Mouse (Mus musculus) ES-E14 (cell line): ENCODE results near the gene Fgd2.

Source experiments
- CHD2 ChIP-seq: IDR thresholded peaks from 2 replicates; pipeline ENCODE4 v1.6.1; 2014; ENCODE audit warnings: mild to moderate bottlenecking, low read depth, low read length, inconsistent platforms
- HCFC1 ChIP-seq: IDR thresholded peaks from 2 replicates; pipeline ENCODE4 v1.6.1; 2012; ENCODE audit warnings: low read length, inconsistent platforms, borderline replicate concordance; ENCODE audit not compliant: insufficient read depth
- ZC3H11A ChIP-seq: IDR thresholded peaks from 2 replicates; pipeline ENCODE4 v1.6.1; 2012; ENCODE audit warnings: low read depth, mild to moderate bottlenecking, inconsistent platforms, low read length, borderline replicate concordance
- ZNF384 ChIP-seq: IDR thresholded peaks from 2 replicates; pipeline ENCODE4 v1.6.1; 2012; ENCODE audit warnings: low read depth, low read length, inconsistent platforms

DNA sequence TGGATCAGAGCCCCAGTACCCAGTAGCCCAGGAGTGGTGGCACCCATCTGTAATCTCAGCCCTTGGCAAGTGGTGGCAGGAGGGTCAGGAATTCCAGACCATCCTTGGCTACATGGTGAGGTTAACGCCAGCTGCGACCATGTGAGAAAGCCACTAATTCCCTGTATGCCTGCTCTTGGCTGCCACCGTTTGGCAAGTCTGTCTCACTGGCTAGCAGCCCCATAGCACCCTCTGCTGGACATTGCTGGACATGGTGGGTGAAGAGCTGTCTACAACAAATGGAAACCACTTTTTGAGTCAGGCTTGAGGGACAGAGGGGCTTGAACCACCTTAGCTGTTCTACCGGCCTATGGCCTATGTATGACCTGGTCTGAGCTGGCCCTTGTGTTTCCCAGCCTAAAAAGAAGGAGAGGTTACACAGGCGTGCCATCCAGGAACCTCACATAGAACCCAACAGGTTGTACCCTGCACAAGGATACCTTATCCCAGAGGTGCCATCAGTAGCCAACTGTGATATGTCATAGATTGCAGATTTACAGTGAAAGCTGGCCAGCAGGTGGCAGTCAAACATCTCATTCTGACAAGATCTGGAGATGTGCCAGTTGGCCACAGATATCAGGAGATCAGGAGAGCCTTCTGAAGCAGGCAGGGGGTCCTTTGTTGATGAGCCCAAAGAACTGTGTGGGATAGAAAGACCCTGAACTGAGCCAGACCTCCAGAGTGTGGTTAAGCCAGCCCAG is 10.4 kb downstream of the Fgd2 start:
- TF ChIP-seq CHD2 (no peak), ZC3H11A (peak; percentile 83), HCFC1 (no peak), ZNF384 (0 out of 2 replicates have a peak, but pooled peaks have one; percentile 14)
